Mouse (Mus musculus): ENCODE measurements at regions not wholly inside any gene's neighbourhood (a gene's known extent, or its start where the extent isn't known, plus 50 kb on each side); places are given as distances from the start of the nearest gene placed in this dataset.

DNA sequence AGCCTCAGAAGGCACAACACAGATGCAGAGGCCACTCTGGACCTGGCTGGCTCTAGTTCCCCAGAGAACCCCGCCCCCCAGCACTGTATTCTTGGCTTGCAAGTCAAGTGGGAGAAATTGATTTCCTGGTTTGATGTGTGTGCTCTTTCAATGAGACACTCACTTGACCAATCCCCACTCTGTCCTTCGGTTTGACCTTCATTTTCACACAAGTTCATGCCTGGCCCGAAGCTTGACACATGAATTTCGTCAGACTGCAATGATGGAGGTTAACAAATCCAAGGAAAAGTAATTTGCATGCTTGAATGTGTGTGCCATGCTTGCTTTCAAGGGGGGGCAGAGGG is 333.4 kb upstream of the Mki67 start:
- TF ChIP-seq POLR2A (IDR thresholded peaks at IDR 0.05; ENCODE audit: low read depth, low read length) (no peak), CTCF (conservative IDR thresholded peaks at IDR 0.05; ENCODE audit: insufficient read depth, insufficient read length, low read depth, low read length) (no peak)
